Mouse (Mus musculus) C2C12 (cell line): ENCODE results near the gene Hs3st3b1.

Experiments
- CEBPB ChIP-seq: IDR thresholded peaks from one replicate; pipeline ENCODE4 v1.6.1; 2011; ENCODE audit warnings: low read depth, mild to moderate bottlenecking, control low read depth, moderate library complexity
- CTCF ChIP-seq: IDR thresholded peaks from one replicate; pipeline ENCODE4 v1.5.1; 2011; ENCODE audit not compliant: control insufficient read depth, insufficient read depth, insufficient read length
- FOSL1 ChIP-seq: IDR thresholded peaks from one replicate; pipeline ENCODE4 v1.8.0; 2011; ENCODE audit warnings: mild to moderate bottlenecking, low read length; ENCODE audit not compliant: poor library complexity, insufficient read depth, severe bottlenecking
- MAX ChIP-seq: IDR thresholded peaks from one replicate; pipeline ENCODE4 v1.6.1; 2011; ENCODE audit warnings: mild to moderate bottlenecking, control low read depth
- MYOD1 ChIP-seq: IDR thresholded peaks from one replicate; pipeline ENCODE4 v1.6.1; 2011; ENCODE audit warnings: low read depth; ENCODE audit not compliant: control insufficient read depth, insufficient read length
- MYOG ChIP-seq: IDR thresholded peaks from one replicate; pipeline ENCODE4 v1.6.1; 2011; ENCODE audit not compliant: control insufficient read depth, insufficient read length; ENCODE audit errors: extremely low read depth
- USF1 ChIP-seq: IDR thresholded peaks from one replicate; pipeline ENCODE4 v1.6.1; 2011; ENCODE audit warnings: low read depth, mild to moderate bottlenecking, control low read depth, moderate library complexity

GRCm38 (mm10) chr11:63908500-63908899 is 13.6 kb downstream of the Hs3st3b1 start:
- no peak for TF ChIP-seq CTCF
- TF ChIP-seq USF1 = no peak
- no peak for TF ChIP-seq MAX
- TF ChIP-seq MYOG = no peak
- TF ChIP-seq CEBPB = no peak
- TF ChIP-seq MYOD1 = no peak
- TF ChIP-seq FOSL1 = no peak
